Mouse (Mus musculus) heart, adult 18-20 months (tissue): Measurements from ENCODE around the gene Kif1b. TPM values are rescaled to one million over a fixed set of nuclear protein-coding genes. Genes with fewer than 3 reads are reported as not detected.

Source experiments
- DNase-seq, 2 experiments: peaks; one replicate each; pipeline ENCODE4 v3.0.0; 2021 to 2022; ENCODE audit warnings: mixed read lengths in 1 of 2
- total RNA-seq, 2 experiments: library from RNA; stranded (reverse); gene quantifications; 2 replicates each; pipeline ENCODE4 v1.2.3; 2021

Kif1b gene
- total RNA-seq, 2 experiments from 2014 or later: 154 to 180 TPM

DNA sequence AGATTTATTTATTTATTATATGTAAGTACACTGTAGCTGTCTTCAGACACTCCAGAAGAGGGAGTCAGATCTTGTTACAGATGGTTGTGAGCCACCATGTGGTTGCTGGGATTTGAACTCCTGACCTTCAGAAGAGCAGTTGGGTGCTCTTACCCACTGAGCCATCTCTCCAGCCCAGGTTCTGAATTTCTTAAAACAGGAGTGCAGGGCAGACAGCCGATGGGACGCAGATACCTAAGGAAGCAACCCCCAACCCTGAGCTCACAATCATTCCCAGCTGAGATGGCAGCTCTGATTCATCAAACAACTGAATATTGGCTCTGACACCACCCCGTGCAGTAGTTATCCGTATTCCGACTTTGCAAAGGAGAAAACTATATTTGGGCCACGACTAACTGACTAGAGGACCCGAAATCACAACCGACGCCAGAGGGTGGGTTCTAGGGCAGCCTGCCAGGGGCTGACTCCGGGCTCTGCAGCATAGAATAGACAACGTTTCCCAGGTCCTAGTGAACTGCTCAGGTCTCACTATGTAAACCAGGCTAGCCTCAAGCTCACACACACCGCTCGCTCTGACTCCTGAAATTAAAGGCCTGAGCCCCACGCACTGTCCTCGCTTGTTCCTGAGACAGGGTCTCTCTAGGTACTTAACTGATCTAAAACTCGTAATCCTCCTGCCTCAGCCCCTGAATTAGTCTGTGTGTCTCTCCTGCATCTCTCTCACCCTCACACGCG lies 171.2 kb downstream of the Kif1b start:
- no peak for DNase-seq

DNA sequence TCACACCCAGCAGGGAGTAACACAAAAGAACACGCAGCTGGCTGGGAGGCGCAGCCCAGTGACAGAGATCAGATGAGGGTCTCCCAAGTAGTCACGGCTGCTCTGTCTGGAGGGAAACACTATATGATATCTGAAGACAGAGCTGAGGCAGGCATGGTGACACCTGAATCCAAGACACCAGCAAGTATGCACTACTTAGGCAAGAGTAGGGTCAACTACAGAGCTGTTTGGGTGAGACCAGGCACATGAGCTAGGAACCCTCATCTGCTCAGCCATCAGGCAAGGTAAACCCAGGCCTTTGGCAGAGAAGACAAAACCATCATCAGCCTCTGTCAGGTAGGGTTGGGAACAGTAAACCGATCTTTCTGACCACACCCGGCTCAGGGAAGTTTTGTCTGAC lies 174.1 kb downstream of the Kif1b start:
- DNase-seq: no peak

DNA sequence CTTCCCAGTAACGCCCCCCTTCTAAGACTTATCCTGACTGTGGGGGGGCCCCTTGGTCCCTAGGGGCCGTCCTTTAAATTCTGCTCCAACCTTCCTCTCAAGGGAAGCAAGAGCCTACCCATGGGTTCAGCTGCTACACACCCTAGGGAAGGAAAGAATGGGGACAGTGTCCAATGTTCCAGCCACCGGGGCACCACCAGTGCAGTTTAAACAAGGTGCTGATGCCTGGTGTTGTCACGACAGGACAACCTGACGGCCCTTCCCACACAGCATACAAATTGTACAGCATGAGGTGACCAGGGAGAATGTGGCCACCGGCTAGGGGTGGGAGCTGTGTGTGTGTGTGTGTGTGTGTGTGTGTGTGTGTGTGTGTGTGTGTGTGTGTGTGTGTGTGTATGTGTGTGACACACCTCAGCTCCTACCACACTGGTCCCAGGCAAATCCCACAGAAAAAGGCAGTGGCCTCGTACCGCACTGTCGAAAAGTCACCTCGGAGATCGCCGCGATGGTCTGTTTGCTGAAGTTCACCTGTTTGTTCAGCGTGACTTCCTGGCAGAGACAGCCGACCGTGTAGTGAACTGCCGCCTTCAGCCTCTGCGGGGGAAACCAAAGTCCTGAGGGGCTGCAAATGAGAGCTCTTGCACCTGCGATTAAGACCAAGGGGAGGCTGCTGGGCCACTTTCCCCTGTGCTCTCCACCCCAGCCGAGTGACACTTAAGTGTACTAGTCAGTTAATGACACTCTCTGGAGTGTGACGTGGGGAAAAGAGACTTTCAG lies 175.5 kb downstream of the Kif1b start:
- no peak for DNase-seq

DNA sequence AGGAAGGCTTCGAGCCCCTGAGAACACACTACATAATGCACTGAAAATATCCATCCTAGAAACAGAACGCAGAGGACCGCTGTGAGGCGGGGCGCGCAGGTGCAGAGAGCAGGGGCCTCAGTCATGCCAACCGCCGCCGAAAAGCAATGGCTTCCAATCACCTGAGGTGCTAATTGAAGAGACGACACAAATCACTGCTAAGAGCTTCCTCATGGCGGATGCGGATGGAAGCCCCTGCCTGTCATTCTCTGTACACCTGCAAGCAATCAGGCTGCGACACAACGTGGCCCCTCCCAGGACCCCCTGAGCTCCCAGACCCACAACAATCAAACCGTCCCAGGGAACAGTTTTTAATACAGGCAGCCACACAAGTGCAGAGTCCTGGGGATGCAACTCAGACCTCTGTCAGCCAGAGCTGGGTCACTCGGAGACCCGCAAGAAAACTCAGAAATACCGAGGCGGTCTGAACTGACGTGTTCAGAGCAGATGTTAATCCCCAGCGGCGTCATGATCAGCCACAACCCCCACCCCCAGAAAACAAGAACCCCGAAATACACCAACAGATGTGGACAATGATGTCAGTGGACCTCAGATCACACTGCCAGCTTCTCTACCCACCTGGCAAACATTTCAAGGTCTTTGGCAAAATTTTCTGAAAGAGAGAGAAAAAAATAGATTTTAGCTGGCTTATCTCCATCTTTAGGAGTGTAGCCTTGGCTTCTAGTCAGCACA lies 176.3 kb downstream of the Kif1b start:
- no peak for DNase-seq

DNA sequence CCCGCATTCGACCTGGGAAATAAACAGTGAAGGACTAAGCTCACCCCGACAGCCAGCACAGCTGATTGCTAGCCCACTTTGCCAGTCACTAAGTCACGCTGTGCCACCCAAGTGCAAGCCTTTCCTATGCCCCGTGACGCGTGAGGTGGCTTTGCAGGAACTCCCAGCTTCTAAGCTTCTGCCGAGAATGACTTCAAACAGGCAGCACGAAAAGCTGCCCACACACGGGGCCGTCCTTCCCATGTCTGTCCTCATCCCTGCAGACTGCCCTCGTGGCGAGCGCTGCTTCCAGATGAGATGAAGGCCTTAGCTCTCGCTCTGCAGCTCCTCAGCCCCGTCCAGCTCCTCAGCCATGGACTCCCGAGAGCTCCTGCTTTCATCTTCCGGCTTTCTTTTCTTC lies 179.0 kb downstream of the Kif1b start:
- DNase-seq: no peak

DNA sequence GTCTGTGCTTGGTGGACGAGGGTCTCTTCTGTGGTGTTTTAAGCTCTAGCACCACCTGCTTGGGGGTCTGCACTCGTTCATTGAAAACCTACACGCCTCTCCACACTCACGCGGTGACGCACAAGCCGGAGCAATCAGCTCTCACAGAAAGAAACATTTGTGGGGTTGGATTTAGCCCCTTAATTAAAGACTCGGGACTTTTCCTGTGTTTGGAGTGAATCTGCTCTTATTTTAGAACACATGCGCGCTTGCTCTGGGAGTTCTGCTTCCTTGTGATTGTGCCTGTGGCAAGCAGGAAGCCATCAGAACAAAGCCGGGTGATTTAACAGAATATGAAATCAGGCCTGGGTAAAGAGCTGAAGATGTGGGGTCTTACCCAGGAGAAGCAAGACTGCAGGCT lies 180.8 kb downstream of the Kif1b start, which contains the start of gene Cort:
TSS of gene Cort (minus strand) at position 101 of the 400 bp plus-strand sequence.
- DNase-seq: no peak

Other genes with a start within 250 kb of the Kif1b start
- gene Pex14, start 207.8 kb downstream of the Kif1b start, total RNA-seq: 10 to 100 TPM; 21.2 to 22.6 TPM
- 10 to 100 TPM; 37.8 to 45.1 TPM for gene Dffa, start 203.5 kb downstream of the Kif1b start, total RNA-seq
- not detected for gene Cort, start 180.9 kb downstream of the Kif1b start, total RNA-seq
- gene Cenps, start 170.1 kb downstream of the Kif1b start, total RNA-seq: 1 to 10 TPM; 7.2 to 8.6 TPM
- gene Pgd, start 140.9 kb downstream of the Kif1b start, total RNA-seq: 10 to 100 TPM; 39.8 to 52.0 TPM
- 10 to 100 TPM; 41.7 to 45.5 TPM for gene Ube4b, start 119.1 kb upstream of the Kif1b start, total RNA-seq
- 10 to 100 TPM; 63.9 to 85.7 TPM for gene Rbp7, start 147.3 kb upstream of the Kif1b start, total RNA-seq
- gene Tmem274, start 169.7 kb upstream of the Kif1b start, total RNA-seq: not detected
- gene Nmnat1, start 177.5 kb upstream of the Kif1b start, total RNA-seq: 10 to 100 TPM; 35.4 to 36.0 TPM
- 10 to 100 TPM; 62.5 to 77.5 TPM for gene Lzic, start 177.5 kb upstream of the Kif1b start, total RNA-seq
- 10 to 100 TPM; 24.2 to 25.1 TPM for gene Ctnnbip1, start 210.5 kb upstream of the Kif1b start, total RNA-seq